Mouse (Mus musculus): Measurements from ENCODE around the gene Zfp365.

Zfp365 gene

GRCm38 (mm10) chr10:67903387-67903786 is 9.1 kb downstream of the Zfp365 start:
- DNase-seq (ENCODE audit: low spot score), result no peak

- no peak for DNase-seq (ENCODE audit: low spot score)
Measured at GRCm38 (mm10) chr10:67901179-67901578, 11.3 kb downstream of the Zfp365 start.

- no peak for DNase-seq (ENCODE audit: low spot score)
Measured at GRCm38 (mm10) chr10:67898949-67899675, 13.3 kb downstream of the Zfp365 start.

GRCm38 (mm10) chr10:67898355-67898935 is 14.0 kb downstream of the Zfp365 start:
- DNase-seq (ENCODE audit: low spot score), result no peak

- DNase-seq (ENCODE audit: low spot score), result no peak
Measured at GRCm38 (mm10) chr10:67897281-67897680, 15.2 kb downstream of the Zfp365 start.

- no peak for DNase-seq (ENCODE audit: low spot score)
Measured at GRCm38 (mm10) chr10:67894683-67895082, 17.8 kb downstream of the Zfp365 start.

- DNase-seq (ENCODE audit: low spot score), result no peak
Measured at GRCm38 (mm10) chr10:67894059-67894458, 18.4 kb downstream of the Zfp365 start.

- DNase-seq (ENCODE audit: low spot score), result no peak
Measured at GRCm38 (mm10) chr10:67893226-67893625, 19.2 kb downstream of the Zfp365 start.

- no peak for DNase-seq (ENCODE audit: low spot score)
Measured at GRCm38 (mm10) chr10:67891126-67891525, 21.3 kb downstream of the Zfp365 start.

GRCm38 (mm10) chr10:67887971-67888370 is 24.5 kb downstream of the Zfp365 start:
- no peak for DNase-seq (ENCODE audit: low spot score)

- DNase-seq (ENCODE audit: low spot score), result no peak
Measured at GRCm38 (mm10) chr10:67880692-67881091, 31.8 kb downstream of the Zfp365 start.

GRCm38 (mm10) chr10:67871811-67872210 is 40.7 kb downstream of the Zfp365 start:
- peak; percentile 87 for DNase-seq (ENCODE audit: low spot score)

- DNase-seq (ENCODE audit: low spot score), result no peak
Measured at GRCm38 (mm10) chr10:67868234-67868633, 44.2 kb downstream of the Zfp365 start.

GRCm38 (mm10) chr10:67865841-67866240 is 46.6 kb downstream of the Zfp365 start:
- DNase-seq (ENCODE audit: low spot score), result no peak

GRCm38 (mm10) chr10:67865063-67865462 is 47.4 kb downstream of the Zfp365 start:
- no peak for DNase-seq (ENCODE audit: low spot score)

GRCm38 (mm10) chr10:67862331-67862730 is 50.1 kb downstream of the Zfp365 start:
- no peak for DNase-seq (ENCODE audit: low spot score)

- peak; percentile 81 for DNase-seq (ENCODE audit: low spot score)
Measured at GRCm38 (mm10) chr10:67858878-67859277, 53.6 kb downstream of the Zfp365 start.

- no peak for DNase-seq (ENCODE audit: low spot score)
Measured at GRCm38 (mm10) chr10:67857561-67857906, 54.9 kb downstream of the Zfp365 start.

- DNase-seq (ENCODE audit: low spot score), result no peak
Measured at GRCm38 (mm10) chr10:67856791-67857560, 55.5 kb downstream of the Zfp365 start.

- no peak for DNase-seq (ENCODE audit: low spot score)
Measured at GRCm38 (mm10) chr10:67855760-67856159, 56.7 kb downstream of the Zfp365 start.

- no peak for DNase-seq (ENCODE audit: low spot score)
Measured at GRCm38 (mm10) chr10:67852411-67852810, 60.1 kb downstream of the Zfp365 start.

GRCm38 (mm10) chr10:67851079-67851478 is 61.4 kb downstream of the Zfp365 start:
- DNase-seq (ENCODE audit: low spot score), result no peak

GRCm38 (mm10) chr10:67846016-67846650 is 66.3 kb downstream of the Zfp365 start:
- DNase-seq (ENCODE audit: low spot score), result no peak

Data from layer of hippocampus, adult 9-10 months (tissue).